ENCODE assay signal across 8 mouse cellular contexts in the genomic region with DNA sequence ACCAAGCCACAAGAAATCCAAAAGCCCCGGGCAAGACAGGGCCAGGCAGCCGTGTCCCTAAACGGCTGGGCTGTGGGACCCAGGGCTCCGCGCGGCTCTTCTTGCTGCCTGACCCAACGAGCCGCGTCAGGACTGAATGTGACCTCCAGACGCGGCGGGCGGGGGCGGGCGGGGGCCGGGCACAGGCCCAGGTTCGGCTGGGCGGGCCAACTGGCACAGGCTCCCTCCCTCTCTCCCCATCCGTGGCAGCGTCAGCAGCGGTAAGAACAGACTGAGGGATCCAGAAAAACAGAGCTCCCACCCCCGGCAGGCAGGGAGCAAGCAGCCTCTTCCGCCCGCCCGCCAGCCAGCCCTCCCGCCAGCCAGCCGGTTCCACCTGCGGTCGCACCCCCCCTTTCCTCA. TPM values are rescaled to one million over a fixed set of nuclear protein-coding genes. Genes with fewer than 3 reads are reported as not detected.
DNase-seq lines count a peak whose midpoint lies in the region; ATAC-seq and TF ChIP-seq lines count a peak whose summit lies in the region.

No protein-coding gene starts in this region.

- H3K9me3 ChIP-seq in heart, embryonic 12.5 days (replicated peaks): no peaks in the 10 kb centered on the region
- H3K9me3 ChIP-seq in kidney, embryonic 15.5 days (replicated peaks): no peaks in the 10 kb centered on the region
- H3K9me3 ChIP-seq in limb, embryonic 14.5 days (ENCODE audit: control insufficient read depth, low read length): no peaks in the 10 kb centered on the region
- no peaks in the 10 kb centered on the region for H3K9me3 ChIP-seq in midbrain, embryonic 14.5 days (ENCODE audit: control insufficient read depth, low read length)
- no peaks in the 10 kb centered on the region for H3K9me3 ChIP-seq in stomach, embryonic 16.5 days (replicated peaks; ENCODE audit: control insufficient read depth, low read length)

- H3K9ac ChIP-seq in heart, embryonic 12.5 days: peak overlapping the region; percentile 72
- H3K9ac ChIP-seq in kidney, embryonic 15.5 days: peak overlapping the region; percentile 15
- peak overlapping the region; percentile 48 for H3K9ac ChIP-seq in limb, embryonic 14.5 days (ENCODE audit: low read depth, low read length, severe bottlenecking)
- peak overlapping the region; percentile 48 for H3K9ac ChIP-seq in midbrain, embryonic 14.5 days (replicated peaks; ENCODE audit: low read length)
- peak overlapping the region; percentile 67 for H3K9ac ChIP-seq in stomach, embryonic 16.5 days (ENCODE audit: low read length)

- TF ChIP-seq POLR2A in embryonic fibroblast, embryonic 13.5 days (IDR thresholded peaks at IDR 0.05; ENCODE audit: low read depth, low read length): peak; percentile 49
- no peak for TF ChIP-seq POLR2A in limb, embryonic 14.5 days (IDR thresholded peaks at IDR 0.05; ENCODE audit: borderline replicate concordance, extremely low read depth, insufficient read depth, insufficient read length)

- H3K4me2 ChIP-seq in heart, embryonic 12.5 days: peak overlapping the region; percentile 80
- H3K4me2 ChIP-seq in kidney, embryonic 15.5 days: peak overlapping the region; percentile 61
- H3K4me2 ChIP-seq in limb, embryonic 14.5 days (replicated peaks; ENCODE audit: low read depth, low read length, severe bottlenecking): peak overlapping the region; percentile 53
- peak overlapping the region; percentile 64 for H3K4me2 ChIP-seq in midbrain, embryonic 14.5 days (ENCODE audit: low read length)
- peak overlapping the region; percentile 57 for H3K4me2 ChIP-seq in stomach, embryonic 16.5 days (ENCODE audit: low read depth, low read length)

- peak; percentile 72 for DNase-seq in layer of hippocampus, adult 11-12 months (ENCODE audit: low spot score)
- DNase-seq in layer of hippocampus, adult 9-10 months (ENCODE audit: low spot score): no peak
- peak; percentile 66 for DNase-seq in limb, embryonic 14.5 days (ENCODE audit: low spot score)
- DNase-seq in midbrain, embryonic 14.5 days: peak; percentile 70

- no peaks in the 10 kb centered on the region for H3K27me3 ChIP-seq in heart, embryonic 12.5 days (replicated peaks)
- H3K27me3 ChIP-seq in kidney, embryonic 15.5 days: no peaks in the 10 kb centered on the region
- no peaks in the 10 kb centered on the region for H3K27me3 ChIP-seq in limb, embryonic 14.5 days (ENCODE audit: control insufficient read depth, insufficient read depth, low read length)
- H3K27me3 ChIP-seq in midbrain, embryonic 14.5 days (ENCODE audit: control insufficient read depth, insufficient read depth, low read length): no peaks in the 10 kb centered on the region
- H3K27me3 ChIP-seq in stomach, embryonic 16.5 days (ENCODE audit: control insufficient read depth, insufficient read depth, low read length): no peaks in the 10 kb centered on the region

- no peak for TF ChIP-seq CTCF in embryonic fibroblast, embryonic 13.5 days (IDR thresholded peaks at IDR 0.05; ENCODE audit: borderline replicate concordance, insufficient read depth, low read length)

- 2% methylated on average over 29 of the region's 29 CpGs for WGBS in heart, embryonic 12.5 days
- WGBS in kidney, embryonic 15.5 days: 2% methylated on average over 27 of the region's 29 CpGs
- 7% methylated on average over 13 of the region's 29 CpGs for WGBS in limb, embryonic 14.5 days
- WGBS in midbrain, embryonic 14.5 days: 2% methylated on average over 29 of the region's 29 CpGs
- WGBS in stomach, embryonic 16.5 days: 7% methylated on average over 29 of the region's 29 CpGs

- H3K4me1 ChIP-seq in embryonic fibroblast, embryonic 13.5 days (ENCODE audit: control insufficient read depth, insufficient read depth, low read length): peaks cover 8% of the 10 kb centered on the region
- H3K4me1 ChIP-seq in heart, embryonic 12.5 days (replicated peaks): peaks cover 97% of the 10 kb centered on the region
- peaks cover 92% of the 10 kb centered on the region for H3K4me1 ChIP-seq in kidney, embryonic 15.5 days
- H3K4me1 ChIP-seq in limb, embryonic 14.5 days (ENCODE audit: control insufficient read depth, insufficient read depth, low read length): peaks cover 42% of the 10 kb centered on the region
- peaks cover 44% of the 10 kb centered on the region for H3K4me1 ChIP-seq in midbrain, embryonic 14.5 days (ENCODE audit: control insufficient read depth, insufficient read depth, low read length)
- peaks cover 59% of the 10 kb centered on the region for H3K4me1 ChIP-seq in stomach, embryonic 16.5 days (ENCODE audit: control insufficient read depth, insufficient read depth, low read length)

- peaks cover 26% of the 10 kb centered on the region for H3K36me3 ChIP-seq in heart, embryonic 12.5 days
- peaks cover 27% of the 10 kb centered on the region for H3K36me3 ChIP-seq in kidney, embryonic 15.5 days
- peaks cover 45% of the 10 kb centered on the region for H3K36me3 ChIP-seq in limb, embryonic 14.5 days (ENCODE audit: control insufficient read depth, insufficient read depth, low read length)
- H3K36me3 ChIP-seq in midbrain, embryonic 14.5 days (ENCODE audit: control insufficient read depth, insufficient read depth, low read length): 0 out of 2 replicates have a peak, but pooled peaks cover 5% of the 10 kb centered on the region
- H3K36me3 ChIP-seq in stomach, embryonic 16.5 days (ENCODE audit: control insufficient read depth, insufficient read depth, low read length): peaks cover 3% of the 10 kb centered on the region; the same call in 1 of the 2 replicates

- peak overlapping the region; percentile 70 for H3K4me3 ChIP-seq in embryonic fibroblast, embryonic 13.5 days (ENCODE audit: insufficient read depth, low read length)
- peak overlapping the region; percentile 40 for H3K4me3 ChIP-seq in heart, embryonic 12.5 days
- peak overlapping the region; percentile 33 for H3K4me3 ChIP-seq in kidney, embryonic 15.5 days (replicated peaks)
- peak overlapping the region; percentile 21 for H3K4me3 ChIP-seq in limb, embryonic 14.5 days (replicated peaks; ENCODE audit: low read length)
- peak overlapping the region; percentile 28 for H3K4me3 ChIP-seq in midbrain, embryonic 14.5 days (replicated peaks; ENCODE audit: low read depth, low read length)
- peak overlapping the region; percentile 34 for H3K4me3 ChIP-seq in stomach, embryonic 16.5 days (replicated peaks; ENCODE audit: low read length)

- peak overlapping the region; percentile 68 for H3K27ac ChIP-seq in embryonic fibroblast, embryonic 13.5 days (ENCODE audit: insufficient read depth, low read length)
- H3K27ac ChIP-seq in heart, embryonic 12.5 days (ENCODE audit: poor library complexity, severe bottlenecking): peak overlapping the region; percentile 29; the same call in 1 of the 2 replicates
- peak overlapping the region; percentile 92 for H3K27ac ChIP-seq in kidney, embryonic 15.5 days
- peak overlapping the region; percentile 73 for H3K27ac ChIP-seq in limb, embryonic 14.5 days (replicated peaks; ENCODE audit: low read depth, low read length)
- peak overlapping the region; percentile 76 for H3K27ac ChIP-seq in midbrain, embryonic 14.5 days (replicated peaks; ENCODE audit: low read depth, low read length)
- H3K27ac ChIP-seq in stomach, embryonic 16.5 days (ENCODE audit: low read length): peak overlapping the region; percentile 75

- 0 out of 2 replicates have a peak, but pooled peaks have one; percentile 7 for ATAC-seq in heart, embryonic 12.5 days (ENCODE audit: insufficient number of reproducible peaks, low FRiP score)
- ATAC-seq in kidney, embryonic 15.5 days (replicated peaks; ENCODE audit: low FRiP score): peak; percentile 38
- 0 out of 2 replicates have a peak, but pooled peaks have one; percentile 9 for ATAC-seq in limb, embryonic 14.5 days (ENCODE audit: low FRiP score, low read depth)
- ATAC-seq in midbrain, embryonic 14.5 days (ENCODE audit: low FRiP score, low TSS enrichment): peak; percentile 25; the same call in 1 of the 2 replicates
- peak; percentile 48 for ATAC-seq in stomach, embryonic 16.5 days (ENCODE audit: insufficient read depth, low FRiP score)

RNA-seq across cellular contexts. Expression of a gene that starts 55.2 kb away (rescaled TPM):
- polyA plus RNA-seq in embryonic fibroblast, embryonic 13.5 days (2011; ENCODE audit: insufficient read length, low read depth, missing spikeins): 1.2 and 7.7 TPM in 2 replicates
- 1.2 and 1.6 TPM in 2 replicates for polyA plus RNA-seq in heart, embryonic 12.5 days (2016; fragmentation: Nextera tagmentation; extraction: Ambion mirVana)
- 4.6 and 5.0 TPM in 2 replicates for polyA plus RNA-seq in kidney, embryonic 15.5 days (2015; fragmentation: Nextera tagmentation; extraction: Ambion mirVana)
- 107 and 154 TPM in 2 replicates for polyA plus RNA-seq in limb, embryonic 14.5 days (2012; rRNA removed)
- 47.4 and 55.8 TPM in 2 replicates for polyA plus RNA-seq in limb, embryonic 14.5 days (2014; fragmentation: Nextera tagmentation; extraction: Ambion mirVana)
- polyA plus RNA-seq in midbrain, embryonic 14.5 days (2014; fragmentation: Nextera tagmentation; extraction: Ambion mirVana): 5.7 and 5.9 TPM in 2 replicates
- 2.7 and 3.0 TPM in 2 replicates for polyA plus RNA-seq in stomach, embryonic 16.5 days (2015; fragmentation: Nextera tagmentation; extraction: Ambion mirVana)

Comparison
In these comparisons a context has a peak if more than half of its experiments do, and no peak if none do; other contexts are left out.
1. H3K27ac ChIP-seq: peak in every context shown above with its lines; median percentile 92 in kidney, embryonic 15.5 days; 76 in midbrain, embryonic 14.5 days; 75 in stomach, embryonic 16.5 days; 73 in limb, embryonic 14.5 days; 68 in embryonic fibroblast, embryonic 13.5 days; 29 in heart, embryonic 12.5 days.
2. H3K9ac ChIP-seq: peak in every context shown above with its lines; median percentile 72 in heart, embryonic 12.5 days; 67 in stomach, embryonic 16.5 days; 48 in limb, embryonic 14.5 days; 48 in midbrain, embryonic 14.5 days; 15 in kidney, embryonic 15.5 days.